Mouse (Mus musculus) cerebellum, adult 8-10 months (tissue): ENCODE measurements at regions not wholly inside any gene's neighbourhood (a gene's known extent, or its start where the extent isn't known, plus 50 kb on each side); places are given as distances from the start of the nearest gene placed in this dataset.
"Not testable (repeated sequence)": the region's sequence is repeated elsewhere in the genome, so short reads cannot be mapped to it uniquely, and the experiment has no call there.

Source experiments
- DNase-seq: peaks from one replicate; pipeline ENCODE4 v3.0.0; 2022

- peak; percentile 20 for DNase-seq
Measured at GRCm38 (mm10) chr8:24386462-24386861, 339.2 kb downstream of the Adam3 start.

- no peak for DNase-seq
Measured at GRCm38 (mm10) chr8:24383963-24384435, 341.7 kb downstream of the Adam3 start.

- no peak for DNase-seq
Measured at GRCm38 (mm10) chr8:24383130-24383962, 342.3 kb downstream of the Adam3 start.

GRCm38 (mm10) chr8:24381666-24382253, 343.9 kb downstream of the Adam3 start:
- DNase-seq: no peak

GRCm38 (mm10) chr8:24378070-24378469, 347.6 kb downstream of the Adam3 start:
- DNase-seq: no peak

GRCm38 (mm10) chr8:24376846-24377245, 348.8 kb downstream of the Adam3 start:
- DNase-seq: not testable (repeated sequence)

GRCm38 (mm10) chr8:24374503-24374902, 351.1 kb downstream of the Adam3 start:
- no peak for DNase-seq

- DNase-seq: no peak
Measured at GRCm38 (mm10) chr8:24372068-24372467, 353.6 kb downstream of the Adam3 start.

- DNase-seq: no peak
Measured at GRCm38 (mm10) chr8:24366000-24366399, 359.7 kb downstream of the Adam3 start.

GRCm38 (mm10) chr8:24364685-24365084, 361.0 kb downstream of the Adam3 start:
- DNase-seq: no peak

GRCm38 (mm10) chr8:24359022-24359600, 366.5 kb downstream of the Adam3 start:
- no peak for DNase-seq

- DNase-seq: no peak
Measured at GRCm38 (mm10) chr8:24355146-24355545, 370.5 kb downstream of the Adam3 start.

GRCm38 (mm10) chr8:24353842-24354241, 371.8 kb downstream of the Adam3 start:
- DNase-seq: no peak

GRCm38 (mm10) chr8:24352322-24352721, 373.3 kb downstream of the Adam3 start:
- no peak for DNase-seq

- DNase-seq: no peak
Measured at GRCm38 (mm10) chr8:24351760-24352159, 373.9 kb downstream of the Adam3 start.

- no peak for DNase-seq
Measured at GRCm38 (mm10) chr8:24346390-24347113, 379.1 kb downstream of the Adam3 start.

- DNase-seq: no peak
Measured at GRCm38 (mm10) chr8:24338694-24339093, 387.0 kb downstream of the Adam3 start.

GRCm38 (mm10) chr8:24337635-24338034, 388.0 kb downstream of the Adam3 start:
- DNase-seq: no peak

- no peak for DNase-seq
Measured at GRCm38 (mm10) chr8:24335709-24336108, 389.9 kb downstream of the Adam3 start.

- DNase-seq: no peak
Measured at GRCm38 (mm10) chr8:24333705-24334104, 391.9 kb downstream of the Adam3 start.

GRCm38 (mm10) chr8:24310893-24311292, 414.8 kb downstream of the Adam3 start:
- DNase-seq: no peak

- DNase-seq: no peak
Measured at GRCm38 (mm10) chr8:24294565-24294964, 431.1 kb downstream of the Adam3 start.

GRCm38 (mm10) chr8:24287861-24288260, 437.8 kb downstream of the Adam3 start:
- DNase-seq: no peak
